In the genomic region with DNA sequence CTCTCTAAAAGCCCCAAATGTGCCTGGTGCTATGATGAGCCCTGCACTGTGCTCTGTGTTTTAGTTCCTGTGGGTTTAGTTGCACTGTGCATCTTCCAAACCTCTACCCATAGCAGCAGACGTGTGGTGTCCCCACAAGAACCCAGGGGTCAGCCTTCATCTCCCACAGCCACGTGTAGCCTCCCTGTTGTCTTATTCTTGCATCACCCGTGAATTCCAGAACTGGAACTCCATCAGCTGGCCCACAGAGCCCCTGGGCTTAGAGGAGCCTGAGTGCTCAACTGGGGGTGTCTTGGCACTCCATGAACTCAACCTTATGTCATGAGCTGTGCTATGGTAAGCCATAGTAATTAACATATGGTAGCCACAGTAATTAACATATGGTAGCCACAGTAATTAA, we compare ENCODE assay signal across 23 mouse cellular contexts.
"Had no signal": no experiment of that assay in that cellular context is flagged by ENCODE, and none has a peak within 500 bp of the region (broad histone marks: within the 10 kb centered on the region; RNA-seq: fewer than 3 reads in every experiment).

No protein-coding gene starts in this region.

- DNase-seq: gastrocnemius, adult 2 months; gastrocnemius, postnatal 10 days; gastrocnemius, postnatal 25 days; heart, adult 18-20 months; heart, postnatal 10 days; heart, postnatal 4 days; kidney, adult 18-20 months; kidney, adult 8-10 months; kidney, postnatal 10 days; kidney, postnatal 25 days; kidney, postnatal 4 days; liver had no signal

- H3K9me3 ChIP-seq: hindbrain, embryonic 13.5 days; intestine, embryonic 15.5 days; limb, embryonic 10.5 days; limb, embryonic 12.5 days had no signal

- H3K4me3 ChIP-seq: gastrocnemius, adult 2 months; hindbrain, embryonic 13.5 days; intestine, embryonic 15.5 days; layer of hippocampus, adult 2 months; left cerebral cortex, adult 2 months; limb, embryonic 10.5 days; limb, embryonic 12.5 days had no signal

- H3K27ac ChIP-seq: gastrocnemius, adult 2 months; hindbrain, embryonic 13.5 days; intestine, embryonic 15.5 days; layer of hippocampus, adult 2 months; left cerebral cortex, adult 2 months; limb, embryonic 10.5 days; limb, embryonic 12.5 days had no signal

- H3K4me2 ChIP-seq: heart, embryonic 11.5 days; hindbrain, embryonic 13.5 days; intestine, embryonic 15.5 days; limb, embryonic 12.5 days; liver, embryonic 11.5 days had no signal

- H3K4me1 ChIP-seq: intestine, embryonic 15.5 days had no signal

- H3K27me3 ChIP-seq: intestine, embryonic 15.5 days; limb, embryonic 12.5 days had no signal

- H3K9ac ChIP-seq: hindbrain, embryonic 13.5 days; intestine, embryonic 15.5 days; limb, embryonic 12.5 days had no signal

- H3K36me3 ChIP-seq: limb, embryonic 10.5 days had no signal

- ATAC-seq: hindbrain, embryonic 16.5 days; inflammation-experienced regulatory T-cells, adult 6 months; intestine, embryonic 15.5 days; intestine, postnatal 0 days had no signal
